Mouse (Mus musculus) MEL (cell line): ENCODE data around the gene Tpcn1.

Experiments used
- CHD2 ChIP-seq: IDR thresholded peaks from 2 replicates; pipeline ENCODE4 v1.6.1; 2011; ENCODE audit warnings: low read length, improper control_type of control experiment
- CTCF ChIP-seq, 3 experiments: IDR thresholded peaks in 2 of 3; conservative IDR thresholded peaks in 1 of 3; 2 replicates each; pipeline ENCODE4 v1.5.1; 2011 to 2012; ENCODE audit warnings: low read length in 3 of 3, low read depth in 2 of 3, mild to moderate bottlenecking in 2 of 3, improper control_type of control experiment in 1 of 3, inconsistent platforms in 1 of 3, mixed read lengths in 1 of 3, moderate library complexity in 1 of 3; ENCODE audit not compliant: control insufficient read depth in 1 of 3, insufficient read depth in 1 of 3, poor library complexity in 1 of 3, severe bottlenecking in 1 of 3
- GATA1 ChIP-seq: IDR thresholded peaks from 2 replicates; pipeline ENCODE4 v1.6.1; 2011; ENCODE audit warnings: low read depth, low read length, improper control_type of control experiment
- KAT2A ChIP-seq: conservative IDR thresholded peaks from 2 replicates; pipeline ENCODE4 v1.6.1; 2012; ENCODE audit warnings: low read depth, low read length, improper control_type of control experiment, inconsistent platforms
- POLR2A ChIP-seq, 2 experiments: IDR thresholded peaks; 2 replicates each; pipeline ENCODE4 v1.6.1; 2011 to 2012; ENCODE audit warnings: low read length in 2 of 2, mild to moderate bottlenecking in 2 of 2, control low read depth in 1 of 2, improper control_type of control experiment in 1 of 2, low read depth in 1 of 2, moderate library complexity in 1 of 2; ENCODE audit not compliant: control insufficient read depth in 1 of 2, insufficient read depth in 1 of 2, poor library complexity in 1 of 2
- POLR2AphosphoS2 ChIP-seq: IDR thresholded peaks from 2 replicates; pipeline ENCODE4 v1.6.1; 2011; ENCODE audit warnings: low read length, improper control_type of control experiment
- RAD21 ChIP-seq: IDR thresholded peaks from 2 replicates; pipeline ENCODE4 v1.6.1; 2011; ENCODE audit warnings: mild to moderate bottlenecking, low read depth, low read length, improper control_type of control experiment
- TAL1 ChIP-seq: IDR thresholded peaks from 2 replicates; pipeline ENCODE4 v1.6.1; 2012; ENCODE audit warnings: mild to moderate bottlenecking, inconsistent platforms, low read length, moderate library complexity, mixed read lengths
- USF2 ChIP-seq, 2 experiments: IDR thresholded peaks; 2 replicates each; pipeline ENCODE4 v1.6.1; 2011 to 2012; ENCODE audit warnings: improper control_type of control experiment in 2 of 2, low read length in 2 of 2, borderline replicate concordance in 1 of 2, inconsistent platforms in 1 of 2, low read depth in 1 of 2, mild to moderate bottlenecking in 1 of 2; ENCODE audit not compliant: insufficient read depth in 1 of 2
- ZC3H11A ChIP-seq: IDR thresholded peaks from 2 replicates; pipeline ENCODE4 v1.6.1; 2012; ENCODE audit warnings: low read depth, mild to moderate bottlenecking, inconsistent platforms, low read length, improper control_type of control experiment

- TF ChIP-seq RAD21 (no peak), POLR2A (IDR thresholded peaks at IDR 0.05; ENCODE audit: control insufficient read depth in 1 of 2, insufficient read depth in 1 of 2, low read depth in 1 of 2, low read length in 2 of 2, poor library complexity in 1 of 2) (no peak), GATA1 (no peak), CTCF (IDR thresholded peaks at IDR 0.05 in 2 of 3, conservative IDR thresholded peaks at IDR 0.05 in 1 of 3; ENCODE audit: control insufficient read depth in 1 of 3, insufficient read depth in 1 of 3, low read depth in 2 of 3, low read length in 3 of 3, poor library complexity in 1 of 3, severe bottlenecking in 1 of 3) (no peak), TAL1 (no peak), USF2 (IDR thresholded peaks at IDR 0.05; ENCODE audit: borderline replicate concordance in 1 of 2, insufficient read depth in 1 of 2, low read depth in 1 of 2, low read length in 2 of 2) (no peak), ZC3H11A (no peak), POLR2AphosphoS2 (no peak), CHD2 (no peak), KAT2A (no peak)
These were observed 18.1 kb downstream of the Tpcn1 start for GRCm38 (mm10) chr5:120570289-120570897.
